Mouse (Mus musculus): ENCODE data around the gene Pygo1. TPM values are rescaled to one million over a fixed set of nuclear protein-coding genes. Genes with fewer than 3 reads are reported as not detected.

The Pygo1 gene
- polyA plus RNA-seq (2014; fragmentation: Nextera tagmentation; extraction: Ambion mirVana) = 13.0 and 13.2 TPM in 2 replicates

- no peaks in the 10 kb centered on the region for H3K9me3 ChIP-seq (ENCODE audit: control insufficient read depth, low read length)
- WGBS = under 1% methylated on average over 96 of the region's 108 CpGs
Observed at GRCm38 (mm10) chr9:72925021-72925934, at the start of gene Pygo1. Pygo1 (plus strand) TSS chr9:72925645.

GRCm38 (mm10) chr9:72875878-72876277 lies 49.6 kb upstream of the Pygo1 start:
- Histone ChIP-seq H3K4me1 (replicated peaks; ENCODE audit: control insufficient read depth, insufficient read depth, low read length) (peaks cover 24% of the 10 kb centered on the region), H3K27me3 (ENCODE audit: control insufficient read depth, insufficient read depth, low read length) (no peaks in the 10 kb centered on the region), H3K36me3 (ENCODE audit: control insufficient read depth, insufficient read depth, low read length) (no peaks in the 10 kb centered on the region), H3K9ac (ENCODE audit: low read length) (no peak overlapping the region), H3K27ac (ENCODE audit: low read depth, low read length) (no peak overlapping the region), H3K9me3 (ENCODE audit: control insufficient read depth, low read length) (no peaks in the 10 kb centered on the region), H3K4me3 (ENCODE audit: low read depth, low read length) (no peak overlapping the region), H3K4me2 (ENCODE audit: low read depth, low read length, severe bottlenecking) (no peak overlapping the region)
- WGBS = 87% methylated on average over 2 of the region's 2 CpGs
- DNase-seq (ENCODE audit: low spot score) = no peak
- ATAC-seq (replicated peaks; ENCODE audit: low FRiP score) = no peak

More at GRCm38 (mm10) chr9:72925021-72925934, at the start of gene Pygo1:
- Histone ChIP-seq H3K9ac (ENCODE audit: low read length) (peak within 1 kb of the TSS; percentile 83), H3K27me3 (ENCODE audit: control insufficient read depth, insufficient read depth, low read length) (peaks cover 3% of the 10 kb centered on the region; the same call in 1 of the 2 replicates), H3K36me3 (ENCODE audit: control insufficient read depth, insufficient read depth, low read length) (no peaks in the 10 kb centered on the region), H3K27ac (ENCODE audit: low read depth, low read length) (peak within 1 kb of the TSS; percentile 68), H3K4me1 (replicated peaks; ENCODE audit: control insufficient read depth, insufficient read depth, low read length) (peaks cover 4% of the 10 kb centered on the region; the same call in 1 of the 2 replicates), H3K4me2 (ENCODE audit: low read depth, low read length, severe bottlenecking) (peak within 1 kb of the TSS; percentile 96), H3K4me3 (ENCODE audit: low read depth, low read length) (peak within 1 kb of the TSS; percentile 65)
- ATAC-seq (replicated peaks; ENCODE audit: low FRiP score) (peak; percentile 84), DNase-seq (ENCODE audit: low spot score) (peak; percentile 82)

- Histone ChIP-seq H3K36me3 (ENCODE audit: control insufficient read depth, insufficient read depth, low read length) (no peaks in the 10 kb centered on the region), H3K4me1 (replicated peaks; ENCODE audit: control insufficient read depth, insufficient read depth, low read length) (peaks cover 21% of the 10 kb centered on the region), H3K9me3 (ENCODE audit: control insufficient read depth, low read length) (no peaks in the 10 kb centered on the region), H3K4me3 (ENCODE audit: low read depth, low read length) (no peak overlapping the region), H3K27me3 (ENCODE audit: control insufficient read depth, insufficient read depth, low read length) (no peaks in the 10 kb centered on the region), H3K9ac (ENCODE audit: low read length) (no peak overlapping the region), H3K4me2 (ENCODE audit: low read depth, low read length, severe bottlenecking) (no peak overlapping the region), H3K27ac (ENCODE audit: low read depth, low read length) (no peak overlapping the region)
- no peak for DNase-seq (ENCODE audit: low spot score)
- no peak for ATAC-seq (replicated peaks; ENCODE audit: low FRiP score)
- WGBS = 48% methylated on average over 11 of the region's 11 CpGs
Observed at GRCm38 (mm10) chr9:72877905-72878304, 47.5 kb upstream of the Pygo1 start.

- H3K36me3 ChIP-seq (ENCODE audit: control insufficient read depth, insufficient read depth, low read length) = no peaks in the 10 kb centered on the region
- no peaks in the 10 kb centered on the region for H3K9me3 ChIP-seq (ENCODE audit: control insufficient read depth, low read length)
- WGBS = 42% methylated on average over 6 of the region's 6 CpGs
- no peak for ATAC-seq (replicated peaks; ENCODE audit: low FRiP score)
- H3K27me3 ChIP-seq (ENCODE audit: control insufficient read depth, insufficient read depth, low read length) = no peaks in the 10 kb centered on the region
- no peak overlapping the region for H3K4me3 ChIP-seq (ENCODE audit: low read depth, low read length)
- no peak overlapping the region for H3K9ac ChIP-seq (ENCODE audit: low read length)
- no peak for DNase-seq (ENCODE audit: low spot score)
- H3K4me1 ChIP-seq (replicated peaks; ENCODE audit: control insufficient read depth, insufficient read depth, low read length) = peaks cover 21% of the 10 kb centered on the region
- no peak overlapping the region for H3K4me2 ChIP-seq (ENCODE audit: low read depth, low read length, severe bottlenecking)
- H3K27ac ChIP-seq (ENCODE audit: low read depth, low read length) = no peak overlapping the region
Observed at GRCm38 (mm10) chr9:72878656-72879055, 46.8 kb upstream of the Pygo1 start.

GRCm38 (mm10) chr9:72879601-72880000 lies 45.8 kb upstream of the Pygo1 start:
- H3K36me3 ChIP-seq (ENCODE audit: control insufficient read depth, insufficient read depth, low read length) = no peaks in the 10 kb centered on the region
- H3K4me3 ChIP-seq (ENCODE audit: low read depth, low read length) = no peak overlapping the region
- no peak overlapping the region for H3K9ac ChIP-seq (ENCODE audit: low read length)
- 26% methylated on average over 3 of the region's 3 CpGs for WGBS
- ATAC-seq (replicated peaks; ENCODE audit: low FRiP score) (no peak), DNase-seq (ENCODE audit: low spot score) (no peak)
- no peak overlapping the region for H3K4me2 ChIP-seq (ENCODE audit: low read depth, low read length, severe bottlenecking)
- H3K9me3 ChIP-seq (ENCODE audit: control insufficient read depth, low read length) = no peaks in the 10 kb centered on the region
- H3K27ac ChIP-seq (ENCODE audit: low read depth, low read length) = peak overlapping the region; percentile 8; the same call in 1 of the 2 replicates
- H3K4me1 ChIP-seq (replicated peaks; ENCODE audit: control insufficient read depth, insufficient read depth, low read length) = peaks cover 21% of the 10 kb centered on the region
- H3K27me3 ChIP-seq (ENCODE audit: control insufficient read depth, insufficient read depth, low read length) = no peaks in the 10 kb centered on the region

- H3K4me2 ChIP-seq (ENCODE audit: low read depth, low read length, severe bottlenecking) = no peak overlapping the region
- ATAC-seq (replicated peaks; ENCODE audit: low FRiP score) = peak; percentile 69
- peak; percentile 70 for DNase-seq (ENCODE audit: low spot score)
- H3K36me3 ChIP-seq (ENCODE audit: control insufficient read depth, insufficient read depth, low read length) = no peaks in the 10 kb centered on the region
- peak overlapping the region; percentile 30 for H3K9ac ChIP-seq (ENCODE audit: low read length)
- no peaks in the 10 kb centered on the region for H3K27me3 ChIP-seq (ENCODE audit: control insufficient read depth, insufficient read depth, low read length)
- WGBS = 12% methylated on average over 16 of the region's 16 CpGs
- H3K4me3 ChIP-seq (ENCODE audit: low read depth, low read length) = no peak overlapping the region
- no peaks in the 10 kb centered on the region for H3K9me3 ChIP-seq (ENCODE audit: control insufficient read depth, low read length)
- H3K4me1 ChIP-seq (replicated peaks; ENCODE audit: control insufficient read depth, insufficient read depth, low read length) = peaks cover 21% of the 10 kb centered on the region
- H3K27ac ChIP-seq (ENCODE audit: low read depth, low read length) = peak overlapping the region; percentile 71
Observed at GRCm38 (mm10) chr9:72880225-72880960, 45.1 kb upstream of the Pygo1 start.

- Histone ChIP-seq H3K27ac (ENCODE audit: low read depth, low read length) (peak overlapping the region; percentile 71), H3K9ac (ENCODE audit: low read length) (peak overlapping the region; percentile 32; the same call in 1 of the 2 replicates), H3K4me1 (replicated peaks; ENCODE audit: control insufficient read depth, insufficient read depth, low read length) (peaks cover 21% of the 10 kb centered on the region), H3K27me3 (ENCODE audit: control insufficient read depth, insufficient read depth, low read length) (no peaks in the 10 kb centered on the region), H3K36me3 (ENCODE audit: control insufficient read depth, insufficient read depth, low read length) (no peaks in the 10 kb centered on the region), H3K4me2 (ENCODE audit: low read depth, low read length, severe bottlenecking) (no peak overlapping the region), H3K9me3 (ENCODE audit: control insufficient read depth, low read length) (no peaks in the 10 kb centered on the region), H3K4me3 (ENCODE audit: low read depth, low read length) (no peak overlapping the region)
- 12% methylated on average over 15 of the region's 15 CpGs for WGBS
- ATAC-seq (replicated peaks; ENCODE audit: low FRiP score) (no peak), DNase-seq (ENCODE audit: low spot score) (peak; percentile 52)
Observed at GRCm38 (mm10) chr9:72881026-72881768, 44.2 kb upstream of the Pygo1 start.

- DNase-seq (ENCODE audit: low spot score) (peak; percentile 68), ATAC-seq (replicated peaks; ENCODE audit: low FRiP score) (0 out of 2 replicates have a peak, but pooled peaks have one; percentile 42)
- Histone ChIP-seq H3K36me3 (ENCODE audit: control insufficient read depth, insufficient read depth, low read length) (no peaks in the 10 kb centered on the region), H3K27ac (ENCODE audit: low read depth, low read length) (no peak overlapping the region), H3K4me3 (ENCODE audit: low read depth, low read length) (no peak overlapping the region), H3K9me3 (ENCODE audit: control insufficient read depth, low read length) (no peaks in the 10 kb centered on the region), H3K9ac (ENCODE audit: low read length) (no peak overlapping the region), H3K4me2 (ENCODE audit: low read depth, low read length, severe bottlenecking) (no peak overlapping the region), H3K27me3 (ENCODE audit: control insufficient read depth, insufficient read depth, low read length) (no peaks in the 10 kb centered on the region), H3K4me1 (replicated peaks; ENCODE audit: control insufficient read depth, insufficient read depth, low read length) (peaks cover 17% of the 10 kb centered on the region)
- 20% methylated on average over 3 of the region's 3 CpGs for WGBS
Observed at GRCm38 (mm10) chr9:72883940-72884339, 41.5 kb upstream of the Pygo1 start.

Measured in forebrain, embryonic 11.5 days (tissue).